Mouse (Mus musculus) lung, adult 2 months (tissue): ENCODE results near the gene Baiap2l1. TPM values are rescaled to one million over a fixed set of nuclear protein-coding genes. Genes with fewer than 3 reads are reported as not detected.

Experiments
- DNase-seq: peaks from one replicate; pipeline ENCODE4 v3.0.0; 2022
- H3K4me1 ChIP-seq: fragments of 200-500 bp; 2 replicates; pipeline ENCODE4 v1.6.1; 2011; ENCODE audit warnings: low read length; ENCODE audit not compliant: control insufficient read depth, insufficient read depth
- H3K4me3 ChIP-seq: fragments of 200-500 bp; replicated peaks from 2 replicates; pipeline ENCODE3; 2011; ENCODE audit warnings: low read depth, mild to moderate bottlenecking, control low read depth, low read length; ENCODE audit errors: extremely low read depth
- CTCF ChIP-seq: fragments of 200-500 bp; IDR thresholded peaks from 2 replicates; pipeline ENCODE4 v1.5.1; 2011; ENCODE audit warnings: mild to moderate bottlenecking, low read length, control low read depth; ENCODE audit not compliant: insufficient read depth
- POLR2A ChIP-seq: fragments of 200-500 bp; IDR thresholded peaks from 2 replicates; pipeline ENCODE4 v1.6.1; 2011; ENCODE audit warnings: low read depth, mild to moderate bottlenecking, control low read depth, low read length, borderline replicate concordance; ENCODE audit errors: extremely low read depth
- WGBS: fragments of 180-500 bp; shearing (Covaris S2); methylation state at CpG from one replicate; pipeline ENCODE4 v1.1.7; 2018; 5-methylcytosine and 5-hydroxymethylcytosine counted together
- polyA plus RNA-seq: library from polyadenylated mRNA; depleted of rRNA; stranded (reverse); fragments of >200 nt; gene quantifications from 2 replicates; pipeline ENCODE4 v1.2.3, GENCODE M21; 2012; rRNA removed

The Baiap2l1 gene
- 20.4 and 22.6 TPM in 2 replicates for polyA plus RNA-seq

- under 1% methylated on average over 57 of the region's 60 CpGs for WGBS
- H3K4me1 ChIP-seq, result 0 out of 2 replicates have a peak, but pooled peaks cover 4% of the 10 kb centered on the region
- TF ChIP-seq POLR2A (peak; percentile 84; the same call in 1 of the 2 replicates), CTCF (no peak)
- H3K4me3 ChIP-seq, result peak within 1 kb of the TSS; percentile 72
- peak; percentile 97 for DNase-seq
Measured at GRCm38 (mm10) chr5:144357881-144358591, at the start of gene Baiap2l1. Gene Baiap2l1, minus strand, starts transcription at chr5:144358112.

GRCm38 (mm10) chr5:144406256-144406655 is 48.3 kb upstream of the Baiap2l1 start:
- Histone ChIP-seq H3K4me1 (no peaks in the 10 kb centered on the region), H3K4me3 (no peak overlapping the region)
- no peak for TF ChIP-seq CTCF
- TF ChIP-seq POLR2A, result no peak
- WGBS, result 83% methylated on average over 11 of the region's 11 CpGs
- no peak for DNase-seq

- 82% methylated on average over 5 of the region's 5 CpGs for WGBS
- no peak for DNase-seq
- no peak overlapping the region for H3K4me3 ChIP-seq
- TF ChIP-seq CTCF (no peak), POLR2A (no peak)
- no peaks in the 10 kb centered on the region for H3K4me1 ChIP-seq
Measured at GRCm38 (mm10) chr5:144400821-144401220, 42.9 kb upstream of the Baiap2l1 start.

DNA sequence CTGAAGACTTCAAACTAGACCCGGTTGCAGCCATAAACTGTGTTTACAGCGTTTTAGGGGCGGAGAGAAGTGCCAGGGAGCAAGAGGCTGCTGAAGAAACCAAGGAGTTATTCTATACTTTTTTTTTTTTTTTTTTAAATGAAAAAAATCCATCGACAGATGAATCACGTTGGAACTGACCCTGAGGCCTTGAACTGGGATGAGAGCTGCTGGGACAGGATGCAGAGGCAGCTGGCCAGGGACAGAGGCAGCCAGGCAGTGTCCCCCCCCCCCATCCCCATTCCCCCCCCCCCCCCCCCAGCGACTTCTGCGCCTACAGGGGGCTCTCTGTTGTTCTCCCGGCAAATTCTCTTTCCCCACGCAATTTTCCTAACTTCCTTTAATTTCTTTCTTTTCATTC is 39.7 kb upstream of the Baiap2l1 start:
- 18% methylated on average over 5 of the region's 9 CpGs for WGBS
- Histone ChIP-seq H3K4me1 (no peaks in the 10 kb centered on the region), H3K4me3 (no peak overlapping the region)
- TF ChIP-seq CTCF (no peak), POLR2A (no peak)
- DNase-seq, result no peak

GRCm38 (mm10) chr5:144394142-144394541 is 36.2 kb upstream of the Baiap2l1 start:
- 92% methylated on average over 2 of the region's 2 CpGs for WGBS
- DNase-seq, result no peak
- H3K4me3 ChIP-seq, result no peak overlapping the region
- H3K4me1 ChIP-seq, result no peaks in the 10 kb centered on the region
- TF ChIP-seq CTCF, result no peak
- no peak for TF ChIP-seq POLR2A

GRCm38 (mm10) chr5:144387851-144388250 is 29.9 kb upstream of the Baiap2l1 start:
- TF ChIP-seq POLR2A, result no peak
- TF ChIP-seq CTCF, result peak; percentile 52
- WGBS, result 9% methylated on average over 6 of the region's 6 CpGs
- no peaks in the 10 kb centered on the region for H3K4me1 ChIP-seq
- H3K4me3 ChIP-seq, result no peak overlapping the region
- DNase-seq, result peak; percentile 39

DNA sequence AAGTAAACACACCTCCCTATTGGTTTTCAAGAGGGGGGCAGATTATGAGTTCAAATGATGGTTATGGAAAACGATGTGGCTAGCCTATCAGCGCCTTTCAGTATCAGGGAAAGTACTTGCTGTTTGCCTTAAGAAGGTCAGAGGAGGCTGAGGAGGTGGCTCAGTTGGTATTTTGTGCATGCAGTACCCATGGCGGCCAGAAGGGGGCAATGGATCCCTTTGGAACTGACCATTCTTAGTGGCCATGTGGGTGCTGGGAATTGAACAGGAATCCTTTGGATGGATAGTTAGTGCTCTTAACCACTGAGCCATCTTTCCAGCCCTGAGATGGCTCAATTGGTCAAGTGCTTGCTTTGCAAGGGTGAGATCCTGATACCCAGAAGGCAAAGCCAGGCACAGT is 26.0 kb upstream of the Baiap2l1 start:
- Histone ChIP-seq H3K4me1 (no peaks in the 10 kb centered on the region), H3K4me3 (no peak overlapping the region)
- TF ChIP-seq CTCF (peak; percentile 37), POLR2A (no peak)
- no peak for DNase-seq
- WGBS, result 63% methylated on average over 3 of the region's 3 CpGs

- no peak for TF ChIP-seq POLR2A
- no peak for TF ChIP-seq CTCF
- WGBS, result 71% methylated on average over 3 of the region's 3 CpGs
- no peaks in the 10 kb centered on the region for H3K4me1 ChIP-seq
- DNase-seq, result no peak
- H3K4me3 ChIP-seq, result no peak overlapping the region
Measured at GRCm38 (mm10) chr5:144381782-144382181, 23.9 kb upstream of the Baiap2l1 start.

DNA sequence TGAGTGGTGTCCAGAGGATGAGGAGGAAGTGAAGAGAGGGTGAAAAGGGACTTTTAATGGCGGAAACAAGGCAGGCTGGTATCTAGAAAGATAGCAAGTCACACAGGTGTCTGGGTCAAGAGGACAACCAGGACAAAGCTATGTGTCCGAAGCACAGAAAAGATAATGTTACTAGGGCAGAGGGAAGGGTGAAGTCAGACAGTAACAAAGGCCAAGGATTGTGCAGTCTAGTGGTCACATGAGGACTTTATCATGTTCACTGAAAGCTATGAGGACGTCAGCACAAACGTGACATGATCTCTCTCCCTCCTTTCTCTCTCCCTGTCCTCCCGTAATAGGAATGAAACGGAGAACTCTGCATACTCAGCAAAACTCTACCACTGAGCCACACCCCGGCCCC is 22.8 kb upstream of the Baiap2l1 start:
- H3K4me3 ChIP-seq, result no peak overlapping the region
- TF ChIP-seq POLR2A, result no peak
- no peak for TF ChIP-seq CTCF
- no peak for DNase-seq
- H3K4me1 ChIP-seq, result no peaks in the 10 kb centered on the region
- 82% methylated on average over 7 of the region's 7 CpGs for WGBS

DNA sequence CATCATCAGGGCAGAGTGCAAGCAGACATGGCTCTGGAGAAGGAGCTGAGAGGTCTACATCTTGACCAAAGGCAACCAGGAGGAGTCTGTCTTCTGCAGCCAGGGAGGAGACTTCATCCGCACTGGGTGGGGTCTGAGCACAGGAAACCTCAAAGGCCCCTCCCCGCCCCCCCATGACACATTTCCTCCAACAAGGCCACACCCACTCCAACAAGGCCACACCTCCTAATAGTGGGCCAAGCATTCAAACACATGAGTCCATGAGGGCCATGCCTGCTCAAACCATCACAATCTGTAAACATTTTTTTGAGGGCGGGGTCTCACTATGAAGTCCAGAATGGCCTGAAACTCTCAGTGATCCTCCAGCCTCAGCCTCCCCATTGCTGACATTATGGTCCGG is 21.5 kb upstream of the Baiap2l1 start:
- 82% methylated on average over 4 of the region's 4 CpGs for WGBS
- TF ChIP-seq CTCF (no peak), POLR2A (no peak)
- no peak for DNase-seq
- Histone ChIP-seq H3K4me1 (no peaks in the 10 kb centered on the region), H3K4me3 (no peak overlapping the region)
